20 mouse cellular contexts compared by ENCODE assay signal in genomic region chr15:64016241-64016940, GRCm38 (mm10). TPM values are rescaled to one million over a fixed set of nuclear protein-coding genes. Genes with fewer than 3 reads are reported as not detected.
DNase-seq lines count a peak whose midpoint lies in the region; ATAC-seq and TF ChIP-seq lines count a peak whose summit lies in the region.
"Had no signal": no experiment of that assay in that cellular context is flagged by ENCODE, and none has a peak within 500 bp of the region (broad histone marks: within the 10 kb centered on the region; RNA-seq: fewer than 3 reads in every experiment).

No protein-coding gene starts in this region.

- WGBS in hindbrain, postnatal 0 days, result 63% methylated on average over 15 of the region's 15 CpGs
- WGBS in hindbrain, embryonic 11.5 days, result 63% methylated on average over 15 of the region's 15 CpGs
- WGBS in midbrain, postnatal 0 days, result 67% methylated on average over 15 of the region's 15 CpGs
- 69% methylated on average over 15 of the region's 15 CpGs for WGBS in midbrain, embryonic 16.5 days

- ATAC-seq in hindbrain, postnatal 0 days, result no peak
- ATAC-seq in hindbrain, embryonic 11.5 days (ENCODE audit: low FRiP score), result no peak
- ATAC-seq in midbrain, postnatal 0 days (ENCODE audit: low FRiP score), result no peak
- ATAC-seq in midbrain, embryonic 16.5 days, result no peak
- ATAC-seq: forebrain, embryonic 15.5 days had no signal

- H3K4me1 ChIP-seq in hindbrain, postnatal 0 days (ENCODE audit: insufficient read depth, low read length), result 0 out of 2 replicates have a peak, but pooled peaks cover 3% of the 10 kb centered on the region
- no peaks in the 10 kb centered on the region for H3K4me1 ChIP-seq in hindbrain, embryonic 11.5 days (replicated peaks; ENCODE audit: control insufficient read depth, insufficient read depth, low read length)
- H3K4me1 ChIP-seq in midbrain, postnatal 0 days (ENCODE audit: insufficient read depth, low read length), result no peaks in the 10 kb centered on the region; the same call in 1 of the 2 replicates
- no peaks in the 10 kb centered on the region for H3K4me1 ChIP-seq in midbrain, embryonic 16.5 days (ENCODE audit: control insufficient read depth, insufficient read depth, low read length)

- H3K4me3 ChIP-seq in hindbrain, postnatal 0 days (ENCODE audit: low read length), result no peak overlapping the region
- H3K4me3 ChIP-seq in hindbrain, embryonic 11.5 days (ENCODE audit: low read depth, low read length), result no peak overlapping the region
- no peak overlapping the region for H3K4me3 ChIP-seq in midbrain, postnatal 0 days (ENCODE audit: low read depth, low read length)
- no peak overlapping the region for H3K4me3 ChIP-seq in midbrain, embryonic 16.5 days (ENCODE audit: low read depth, low read length)
- H3K4me3 ChIP-seq: forebrain, embryonic 15.5 days; midbrain, embryonic 10.5 days had no signal

- no peaks in the 10 kb centered on the region for H3K36me3 ChIP-seq in hindbrain, postnatal 0 days (ENCODE audit: insufficient read depth, low read length)
- no peaks in the 10 kb centered on the region for H3K36me3 ChIP-seq in hindbrain, embryonic 11.5 days (ENCODE audit: control insufficient read depth, insufficient read depth, low read length)
- H3K36me3 ChIP-seq in midbrain, postnatal 0 days (ENCODE audit: insufficient read depth, low read length), result no peaks in the 10 kb centered on the region
- H3K36me3 ChIP-seq in midbrain, embryonic 16.5 days (ENCODE audit: control insufficient read depth, insufficient read depth, low read length), result no peaks in the 10 kb centered on the region
- H3K36me3 ChIP-seq: forebrain, embryonic 15.5 days; midbrain, embryonic 10.5 days had no signal

- H3K27me3 ChIP-seq in hindbrain, postnatal 0 days (ENCODE audit: insufficient read depth, low read length), result no peaks in the 10 kb centered on the region
- no peaks in the 10 kb centered on the region for H3K27me3 ChIP-seq in hindbrain, embryonic 11.5 days (ENCODE audit: control insufficient read depth, insufficient read depth, low read length)
- no peaks in the 10 kb centered on the region for H3K27me3 ChIP-seq in midbrain, postnatal 0 days (ENCODE audit: insufficient read depth, low read length)
- H3K27me3 ChIP-seq in midbrain, embryonic 16.5 days (ENCODE audit: control insufficient read depth, insufficient read depth, low read depth, low read length), result no peaks in the 10 kb centered on the region
- H3K27me3 ChIP-seq: forebrain, embryonic 15.5 days had no signal

- no peak overlapping the region for H3K27ac ChIP-seq in hindbrain, postnatal 0 days
- H3K27ac ChIP-seq in hindbrain, embryonic 11.5 days (ENCODE audit: low read depth, low read length), result no peak overlapping the region
- no peak overlapping the region for H3K27ac ChIP-seq in midbrain, postnatal 0 days (ENCODE audit: low read depth, low read length)
- H3K27ac ChIP-seq in midbrain, embryonic 16.5 days (ENCODE audit: low read length), result no peak overlapping the region
- H3K27ac ChIP-seq: forebrain, embryonic 15.5 days; hindbrain, embryonic 14.5 days; macrophage; midbrain, embryonic 10.5 days had no signal

- no peak overlapping the region for H3K9ac ChIP-seq in hindbrain, postnatal 0 days (replicated peaks; ENCODE audit: low read length)
- no peak overlapping the region for H3K9ac ChIP-seq in hindbrain, embryonic 11.5 days (ENCODE audit: low read depth, low read length)
- no peak overlapping the region for H3K9ac ChIP-seq in midbrain, postnatal 0 days (replicated peaks; ENCODE audit: low read length, poor library complexity, severe bottlenecking)
- H3K9ac ChIP-seq in midbrain, embryonic 16.5 days (ENCODE audit: low read depth, low read length), result no peak overlapping the region
- H3K9ac ChIP-seq: forebrain, embryonic 15.5 days; hindbrain, embryonic 14.5 days had no signal

- no peak overlapping the region for H3K4me2 ChIP-seq in hindbrain, postnatal 0 days (ENCODE audit: low read depth, low read length)
- H3K4me2 ChIP-seq in hindbrain, embryonic 11.5 days (replicated peaks; ENCODE audit: low read depth, low read length), result no peak overlapping the region
- H3K4me2 ChIP-seq in midbrain, postnatal 0 days (ENCODE audit: low read depth, low read length, poor library complexity, severe bottlenecking), result no peak overlapping the region
- H3K4me2 ChIP-seq in midbrain, embryonic 16.5 days (ENCODE audit: low read length), result no peak overlapping the region
- H3K4me2 ChIP-seq: forebrain, embryonic 15.5 days; hindbrain, embryonic 14.5 days had no signal

- TF ChIP-seq CTCF in hindbrain, postnatal 0 days (IDR thresholded peaks at IDR 0.05; ENCODE audit: low read depth), result peak; percentile 21; the same call in 1 of the 2 replicates
- no peak for TF ChIP-seq CTCF in midbrain, postnatal 0 days (IDR thresholded peaks at IDR 0.05)

- peak; percentile 54 for DNase-seq in hindbrain, postnatal 0 days (ENCODE audit: low spot score)
- no peak for DNase-seq in hindbrain, embryonic 11.5 days (ENCODE audit: low spot score)
- DNase-seq in midbrain, postnatal 0 days (ENCODE audit: low spot score), result peak; percentile 48
- peak; percentile 64 for DNase-seq in MN1 (ENCODE audit: low spot score)
- DNase-seq in mesoderm, embryonic 11.5 days (ENCODE audit: low read depth, low spot score), result peak; percentile 62
- DNase-seq in lung, postnatal 14 days, result no peak
- DNase-seq: adrenal gland, postnatal 36 days; cerebellum, adult 11 months; cerebellum, adult 9-11 months; gastrocnemius, postnatal 10 days; heart, adult 18-20 months; heart, postnatal 36 days; kidney, adult 18-20 months; left cerebral cortex, postnatal 4 days; thymus, adult 2 months had no signal

- H3K9me3 ChIP-seq in hindbrain, postnatal 0 days (ENCODE audit: low read length), result no peaks in the 10 kb centered on the region
- no peaks in the 10 kb centered on the region for H3K9me3 ChIP-seq in hindbrain, embryonic 11.5 days (ENCODE audit: control insufficient read depth, low read length)
- H3K9me3 ChIP-seq in midbrain, postnatal 0 days (ENCODE audit: low read length), result no peaks in the 10 kb centered on the region
- no peaks in the 10 kb centered on the region for H3K9me3 ChIP-seq in midbrain, embryonic 16.5 days (replicated peaks; ENCODE audit: control insufficient read depth, low read length, poor library complexity, severe bottlenecking)
- H3K9me3 ChIP-seq: forebrain, embryonic 15.5 days; midbrain, embryonic 10.5 days had no signal

RNA-seq across cellular contexts. Expression of gene Fam49b, which starts 43.9 kb away (rescaled TPM):
- total RNA-seq in hindbrain, postnatal 0 days (2014; rRNA removed), result 86.9 and 95.4 TPM in 2 replicates
- 126 and 131 TPM in 2 replicates for polyA plus RNA-seq in hindbrain, postnatal 0 days (2015; fragmentation: Nextera tagmentation; extraction: Ambion mirVana)
- polyA plus RNA-seq in hindbrain, embryonic 11.5 days (2014; fragmentation: Nextera tagmentation; extraction: Ambion mirVana), result 112 and 119 TPM in 2 replicates
- total RNA-seq in midbrain, postnatal 0 days (2014; rRNA removed), result 118 and 165 TPM in 2 replicates
- polyA plus RNA-seq in midbrain, postnatal 0 days (2015; fragmentation: Nextera tagmentation; extraction: Ambion mirVana), result 137 and 145 TPM in 2 replicates
- 138 and 141 TPM in 2 replicates for polyA plus RNA-seq in midbrain, embryonic 16.5 days (2015; fragmentation: Nextera tagmentation; extraction: Ambion mirVana)

Comparison
In these comparisons a context has a peak if more than half of its experiments do, and no peak if none do; other contexts are left out.
1. DNase-seq: peak in hindbrain, postnatal 0 days (single experiment), midbrain, postnatal 0 days (single experiment), MN1 (single experiment) and mesoderm, embryonic 11.5 days (single experiment); none in hindbrain, embryonic 11.5 days (single experiment) and lung, postnatal 14 days (single experiment).